Mouse (Mus musculus): ENCODE results near the gene Chst15.

- TF ChIP-seq POLR2A (IDR thresholded peaks at IDR 0.05; ENCODE audit: insufficient read depth, low read depth, low read length) (no peak), EP300 (IDR thresholded peaks at IDR 0.05; ENCODE audit: insufficient read depth, low read depth, low read length) (peak; percentile 74)
Observed at GRCm38 (mm10) chr7:132339041-132339839, 22.2 kb upstream of the Chst15 start.

All from heart, adult 2 months (tissue).